Mouse (Mus musculus): Measurements from ENCODE around the gene Hectd4.

Hectd4 gene

DNA sequence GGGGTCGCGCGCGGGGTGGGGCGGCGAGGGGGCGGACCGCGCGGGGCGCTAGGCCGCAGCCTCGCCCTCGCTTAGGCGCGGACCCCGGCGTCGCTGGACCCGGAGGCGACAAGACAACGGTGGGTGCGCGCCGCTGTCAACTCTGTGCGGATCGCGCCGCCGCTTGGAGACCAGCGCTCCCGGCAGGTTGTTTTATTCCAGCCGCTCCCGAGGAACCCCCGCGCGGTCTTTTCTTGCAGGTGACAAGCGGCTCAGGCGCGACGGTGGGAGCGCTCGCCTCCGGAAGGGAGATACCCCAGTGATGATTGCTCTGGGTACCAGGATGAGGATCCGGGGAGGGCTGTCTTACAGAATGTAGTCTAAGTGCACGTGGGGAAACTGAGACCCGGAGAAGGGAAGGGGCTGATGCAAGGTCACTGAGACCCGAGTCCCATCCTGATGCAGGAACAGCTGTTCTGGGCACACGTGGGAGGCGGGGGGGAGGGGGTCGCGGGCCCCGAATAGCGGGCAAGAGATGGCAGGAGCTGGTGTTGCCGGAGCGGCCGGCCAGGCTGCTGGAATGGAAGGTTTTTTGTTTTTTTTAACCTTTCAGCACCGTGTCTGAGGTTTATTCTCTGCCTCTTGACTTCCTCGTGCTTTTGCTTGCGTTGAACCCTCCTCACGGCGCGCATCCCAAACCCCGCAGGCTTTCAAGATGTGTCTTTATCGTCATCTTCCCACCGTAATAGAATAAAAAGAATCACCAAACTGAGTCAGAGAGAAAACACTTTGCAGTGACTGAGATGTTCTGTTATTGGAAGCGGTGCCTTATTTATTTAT lies 178.3 kb downstream of the Hectd4 start:
- DNase-seq: no peak

- no peak for DNase-seq
Observed at GRCm38 (mm10) chr5:121398965-121399462, 179.0 kb downstream of the Hectd4 start.

DNA sequence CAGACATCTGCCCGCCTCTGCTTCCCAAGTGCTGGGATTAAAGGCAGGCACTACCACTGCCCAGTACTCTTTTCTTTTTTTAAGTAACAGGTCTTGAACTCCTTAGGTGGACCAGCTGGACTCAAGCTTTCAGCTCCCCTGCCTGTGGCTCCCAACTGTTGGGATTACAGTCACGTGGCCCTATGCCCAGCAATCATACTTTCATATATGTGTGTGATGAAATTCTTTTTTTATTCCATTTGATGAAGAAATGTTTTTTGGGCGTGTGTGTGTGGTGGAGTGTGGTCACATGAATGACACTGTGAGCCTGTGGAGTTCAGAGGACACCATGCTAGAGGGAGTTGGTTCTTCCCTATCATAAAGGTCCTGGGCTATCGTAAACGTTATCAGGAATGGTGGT lies 179.5 kb downstream of the Hectd4 start:
- no peak for DNase-seq

DNA sequence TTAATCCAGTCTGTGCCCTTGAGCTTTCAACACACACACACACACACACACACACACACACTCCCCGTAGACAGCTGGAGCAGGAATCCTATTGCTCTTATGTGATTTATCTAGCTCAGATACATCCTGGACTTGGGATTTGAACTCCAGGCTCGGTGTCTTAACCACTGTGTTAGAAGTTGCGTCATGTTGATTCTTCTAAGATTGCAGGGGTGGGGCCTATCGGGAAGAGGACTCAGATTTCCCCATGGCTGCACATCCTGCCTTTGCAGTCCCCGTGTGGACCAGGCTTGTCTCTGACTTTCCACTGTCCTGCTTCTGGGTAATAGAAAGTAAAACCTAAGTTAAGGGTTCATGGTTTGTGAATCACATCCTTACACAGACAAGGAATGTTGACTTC lies 180.0 kb downstream of the Hectd4 start:
- no peak for DNase-seq

DNA sequence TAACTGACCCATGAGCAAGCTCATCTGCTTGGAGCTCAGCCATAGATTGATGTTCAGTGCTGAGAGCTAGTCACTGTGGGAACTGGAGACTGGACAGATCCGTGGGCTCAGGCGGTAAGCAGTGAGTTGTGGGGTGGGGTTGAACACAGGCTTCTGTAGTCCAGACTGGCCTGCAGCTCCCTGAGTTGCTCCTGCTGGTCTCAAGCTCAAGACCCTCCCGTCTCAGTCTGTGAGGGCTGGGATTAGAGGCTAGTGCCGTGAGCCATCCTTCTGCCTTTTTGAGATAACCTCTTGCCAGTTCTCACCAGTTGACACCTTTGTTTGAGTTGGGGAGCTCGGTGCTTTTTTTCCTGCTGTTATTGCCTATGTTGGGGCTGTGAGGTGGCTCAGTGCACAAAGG lies 180.8 kb downstream of the Hectd4 start:
- no peak for DNase-seq

DNA sequence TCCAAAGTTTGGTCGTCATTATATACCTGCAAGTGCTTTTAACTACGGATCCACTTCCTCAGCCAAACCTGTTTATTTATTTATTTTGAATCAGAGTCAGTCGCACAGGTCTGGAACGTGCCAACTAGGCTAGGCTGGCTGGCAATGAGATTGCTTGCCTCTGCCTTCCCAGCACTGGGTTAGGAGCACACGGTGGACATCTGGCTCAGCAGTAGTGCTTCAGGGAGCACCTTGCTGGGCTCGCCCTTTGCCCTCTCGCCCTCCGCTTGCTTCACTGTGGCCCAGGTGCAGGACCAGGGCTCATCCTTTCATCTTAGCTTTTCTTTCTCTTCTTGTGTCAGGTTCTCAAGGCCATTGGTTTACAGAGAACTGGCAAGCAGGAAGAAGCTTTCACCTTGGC lies 187.8 kb downstream of the Hectd4 start:
- no peak for DNase-seq

DNA sequence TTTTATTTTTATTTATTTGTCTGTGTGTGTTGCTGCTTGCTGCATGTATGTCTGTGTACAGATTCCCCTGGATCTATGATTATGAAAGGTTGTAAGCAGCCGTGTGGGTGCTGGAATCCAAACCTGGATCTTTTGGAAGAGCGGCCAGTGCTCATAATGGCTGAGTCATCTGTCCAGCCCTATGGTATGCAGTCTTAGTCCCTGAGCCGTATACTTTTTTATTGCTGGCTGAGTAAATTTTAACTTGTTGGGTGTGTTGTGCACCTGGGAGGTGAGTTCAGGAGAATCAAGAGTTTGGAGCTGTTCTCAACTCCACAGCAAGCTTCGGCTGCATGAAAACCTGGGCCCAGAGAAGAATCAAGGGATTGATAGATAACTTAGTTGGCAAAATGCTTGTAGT lies 191.0 kb downstream of the Hectd4 start:
- DNase-seq: no peak
